Mouse (Mus musculus): ENCODE results near the gene Klhl30.

Gene Klhl30

GRCm38 (mm10) chr1:91364822-91365644 lies 14.2 kb downstream of the Klhl30 start:
- no peak for DNase-seq (ENCODE audit: low spot score in 2 of 2)

GRCm38 (mm10) chr1:91365816-91366214 lies 15.0 kb downstream of the Klhl30 start:
- DNase-seq (ENCODE audit: low spot score in 2 of 2): no peak

- peak; percentile 38 to 65 for DNase-seq (ENCODE audit: low spot score in 2 of 2)
Observed at GRCm38 (mm10) chr1:91366215-91367108, 15.6 kb downstream of the Klhl30 start, which contains the start of gene Erfe. Gene Erfe (plus strand): TSS chr1:91366430.

- DNase-seq (ENCODE audit: low spot score in 2 of 2): no peak
Observed at GRCm38 (mm10) chr1:91367295-91367694, 16.5 kb downstream of the Klhl30 start.

- DNase-seq (ENCODE audit: low spot score in 2 of 2): no peak
Observed at GRCm38 (mm10) chr1:91369408-91369807, 18.6 kb downstream of the Klhl30 start.

- DNase-seq (ENCODE audit: low spot score in 2 of 2): no peak
Observed at GRCm38 (mm10) chr1:91370055-91370454, 19.2 kb downstream of the Klhl30 start.

GRCm38 (mm10) chr1:91373414-91373835 lies 22.6 kb downstream of the Klhl30 start:
- DNase-seq (ENCODE audit: low spot score in 2 of 2): no peak

GRCm38 (mm10) chr1:91380453-91381090 lies 29.8 kb downstream of the Klhl30 start:
- peak; percentile 49 to 62 for DNase-seq (ENCODE audit: low spot score in 2 of 2)

GRCm38 (mm10) chr1:91381091-91381471 lies 30.3 kb downstream of the Klhl30 start:
- DNase-seq (ENCODE audit: low spot score in 2 of 2): no peak

- DNase-seq (ENCODE audit: low spot score in 2 of 2): no peak
Observed at GRCm38 (mm10) chr1:91390369-91390768, 39.6 kb downstream of the Klhl30 start.

GRCm38 (mm10) chr1:91397927-91398259 lies 47.1 kb downstream of the Klhl30 start:
- peak in 1 of 2 experiments; percentile 13 for DNase-seq (ENCODE audit: low spot score in 2 of 2)

- DNase-seq (ENCODE audit: low spot score in 2 of 2): peak; percentile 68 to 81
Observed at GRCm38 (mm10) chr1:91398260-91399062, 47.6 kb downstream of the Klhl30 start, which contains the start of gene Ilkap. Gene Ilkap (minus strand): TSS chr1:91398815.

GRCm38 (mm10) chr1:91404976-91405375 lies 54.2 kb downstream of the Klhl30 start:
- no peak for DNase-seq (ENCODE audit: low spot score in 2 of 2)

GRCm38 (mm10) chr1:91405406-91406169 lies 54.8 kb downstream of the Klhl30 start:
- DNase-seq (ENCODE audit: low spot score in 2 of 2): no peak

- DNase-seq (ENCODE audit: low spot score in 2 of 2): no peak
Observed at GRCm38 (mm10) chr1:91407819-91408218, 57.0 kb downstream of the Klhl30 start.

GRCm38 (mm10) chr1:91411631-91412285 lies 60.9 kb downstream of the Klhl30 start:
- no peak for DNase-seq (ENCODE audit: low spot score in 2 of 2)

Measured in urinary bladder, postnatal 36 days (tissue).